ENCODE assay signal across 9 mouse cellular contexts in genomic region chr6:29195846-29196698, GRCm38 (mm10). TPM values are rescaled to one million over a fixed set of nuclear protein-coding genes. Genes with fewer than 3 reads are reported as not detected.
A peak's percentile ranks its signal among the peaks of the same experiment; 100 is the strongest.
DNase-seq lines count a peak whose midpoint lies in the region; ATAC-seq and TF ChIP-seq lines count a peak whose summit lies in the region.
"Had no signal": no experiment of that assay in that cellular context is flagged by ENCODE, and none has a peak within 500 bp of the region (broad histone marks: within the 10 kb centered on the region; RNA-seq: fewer than 3 reads in every experiment).

No protein-coding gene starts in this region.

- no peak for ATAC-seq in heart, embryonic 12.5 days (ENCODE audit: insufficient number of reproducible peaks, low FRiP score)
- ATAC-seq in CD4-positive, CD25-positive, alpha-beta regulatory T cell, adult 4 months, result no peak

- no peak for TF ChIP-seq POLR2A in heart, adult 2 months (IDR thresholded peaks at IDR 0.05; ENCODE audit: insufficient read depth, low read depth, low read length)

- no peaks in the 10 kb centered on the region for H3K27me3 ChIP-seq in heart, adult 2 months (ENCODE audit: control insufficient read depth, insufficient read depth, low read length)
- H3K27me3 ChIP-seq in heart, embryonic 12.5 days (replicated peaks), result peaks cover 30% of the 10 kb centered on the region
- peaks cover 70% of the 10 kb centered on the region for H3K27me3 ChIP-seq in embryonic facial prominence, embryonic 10.5 days (replicated peaks; ENCODE audit: low read depth, poor library complexity, severe bottlenecking)

- H3K27ac ChIP-seq in heart, adult 2 months, result peak overlapping the region; percentile 13
- no peak overlapping the region for H3K27ac ChIP-seq in heart, embryonic 12.5 days (ENCODE audit: poor library complexity, severe bottlenecking)
- H3K27ac ChIP-seq in embryonic facial prominence, embryonic 10.5 days (replicated peaks), result peak overlapping the region; percentile 48; the same call in 1 of the 2 replicates

- no peaks in the 10 kb centered on the region for H3K36me3 ChIP-seq in heart, adult 2 months (ENCODE audit: control insufficient read depth, insufficient read depth, low read length)
- peaks cover 5% of the 10 kb centered on the region; the same call in 1 of the 2 replicates for H3K36me3 ChIP-seq in heart, embryonic 12.5 days
- H3K36me3 ChIP-seq in embryonic facial prominence, embryonic 10.5 days (replicated peaks), result peaks cover 10% of the 10 kb centered on the region

- TF ChIP-seq EP300 in heart, adult 2 months (IDR thresholded peaks at IDR 0.05; ENCODE audit: insufficient read depth, low read depth, low read length), result no peak

- no peaks in the 10 kb centered on the region for H3K79me2 ChIP-seq in heart, adult 2 months (replicated peaks; ENCODE audit: control insufficient read depth, insufficient read depth, low read length)

- intact Hi-C loops in heart, adult 2 months (cut with DNase I), result no loop called here

- no peaks in the 10 kb centered on the region for H3K9me3 ChIP-seq in heart, embryonic 12.5 days (replicated peaks)
- H3K9me3 ChIP-seq in embryonic facial prominence, embryonic 10.5 days, result no peaks in the 10 kb centered on the region

- DNase-seq in heart, adult 2 months, result peak; percentile 46 to 56
- DNase-seq in right cerebral cortex, postnatal 25 days, result peak; percentile 1
- no peak for DNase-seq in right cerebral cortex, postnatal 14 days
- DNase-seq in embryonic facial prominence, embryonic 10.5 days (ENCODE audit: low spot score), result peak; percentile 17
- peak; percentile 73 for DNase-seq in retina, embryonic 14.5 days (ENCODE audit: low spot score)
- DNase-seq in c-Kit-positive CD71-positive TER-119-positive erythroid progenitor cells, embryonic 14.5 days (ENCODE audit: low spot score), result no peak
- DNase-seq: thymus, postnatal 14 days had no signal

- peaks cover 11% of the 10 kb centered on the region for H3K4me1 ChIP-seq in heart, adult 2 months (ENCODE audit: control insufficient read depth, insufficient read depth, low read length)
- H3K4me1 ChIP-seq in heart, embryonic 12.5 days (replicated peaks), result peaks cover 26% of the 10 kb centered on the region
- H3K4me1 ChIP-seq in embryonic facial prominence, embryonic 10.5 days, result peaks cover 40% of the 10 kb centered on the region

- H3K9ac ChIP-seq in heart, adult 2 months (ENCODE audit: low read depth, low read length), result no peak overlapping the region
- H3K9ac ChIP-seq in heart, embryonic 12.5 days, result no peak overlapping the region

- H3K4me3 ChIP-seq in heart, adult 2 months, result no peak overlapping the region
- no peak overlapping the region for H3K4me3 ChIP-seq in heart, embryonic 12.5 days
- no peak overlapping the region for H3K4me3 ChIP-seq in embryonic facial prominence, embryonic 10.5 days

- H3K4me2 ChIP-seq in heart, embryonic 12.5 days, result no peak overlapping the region

- WGBS in heart, adult 2 months, result 81% methylated on average over 5 of the region's 5 CpGs
- 73% methylated on average over 5 of the region's 5 CpGs for WGBS in heart, embryonic 12.5 days
- WGBS in embryonic facial prominence, embryonic 10.5 days, result 73% methylated on average over 5 of the region's 5 CpGs

- TF ChIP-seq CTCF in heart, adult 2 months (IDR thresholded peaks at IDR 0.05), result no peak

RNA-seq across cellular contexts. Expression of gene Prrt4, which starts 16.7 kb away (rescaled TPM):
- total RNA-seq in heart, adult 2 months (2021), result 1 to 10 TPM; 2.2 TPM
- polyA plus RNA-seq in heart, adult 2 months (2012; rRNA removed), result 2.0 and 2.2 TPM in 2 replicates
- polyA plus RNA-seq in heart, embryonic 12.5 days (2016; fragmentation: Nextera tagmentation; extraction: Ambion mirVana), result 3.0 and 3.1 TPM in 2 replicates
- 1.9 and 2.0 TPM in 2 replicates for polyA plus RNA-seq in embryonic facial prominence, embryonic 10.5 days (2016; fragmentation: Nextera tagmentation; extraction: Ambion mirVana)
- under 1 TPM; 0.16 to 0.28 TPM for polyA plus RNA-seq in CD4-positive, CD25-positive, alpha-beta regulatory T cell, adult 4 months (2017; shearing (Covaris generic))

RNA-seq across cellular contexts. Expression of gene Impdh1, which starts 20.1 kb away (rescaled TPM):
- total RNA-seq in heart, adult 2 months (2021), result 10 to 100 TPM; 17.8 to 18.9 TPM
- 34.2 and 36.3 TPM in 2 replicates for polyA plus RNA-seq in heart, adult 2 months (2012; rRNA removed)
- polyA plus RNA-seq in heart, embryonic 12.5 days (2016; fragmentation: Nextera tagmentation; extraction: Ambion mirVana), result 39.5 and 40.8 TPM in 2 replicates
- polyA plus RNA-seq in embryonic facial prominence, embryonic 10.5 days (2016; fragmentation: Nextera tagmentation; extraction: Ambion mirVana), result 44.7 and 50.2 TPM in 2 replicates
- 10 to 100 TPM; 18.5 to 22.7 TPM for polyA plus RNA-seq in CD4-positive, CD25-positive, alpha-beta regulatory T cell, adult 4 months (2017; shearing (Covaris generic))

RNA-seq across cellular contexts. Expression of gene Rbm28, which starts 31.3 kb away (rescaled TPM):
- 10 to 100 TPM; 18.4 to 18.8 TPM for total RNA-seq in heart, adult 2 months (2021)
- 4.6 and 13.2 TPM in 2 replicates for polyA plus RNA-seq in heart, adult 2 months (2012; rRNA removed)
- polyA plus RNA-seq in heart, embryonic 12.5 days (2016; fragmentation: Nextera tagmentation; extraction: Ambion mirVana), result 32.4 and 35.6 TPM in 2 replicates
- 53.9 and 60.6 TPM in 2 replicates for polyA plus RNA-seq in embryonic facial prominence, embryonic 10.5 days (2016; fragmentation: Nextera tagmentation; extraction: Ambion mirVana)
- polyA plus RNA-seq in CD4-positive, CD25-positive, alpha-beta regulatory T cell, adult 4 months (2017; shearing (Covaris generic)), result 10 to 100 TPM; 60.2 to 62.8 TPM

Comparison
In these comparisons a context has a peak if more than half of its experiments do, and no peak if none do; other contexts are left out.
1. DNase-seq: peak in heart, adult 2 months (2 of 2), right cerebral cortex, postnatal 25 days (single experiment), embryonic facial prominence, embryonic 10.5 days (single experiment) and retina, embryonic 14.5 days (single experiment); none in right cerebral cortex, postnatal 14 days (single experiment) and c-Kit-positive CD71-positive TER-119-positive erythroid progenitor cells, embryonic 14.5 days (single experiment).